Mouse (Mus musculus) frontal cortex, adult 2 months (tissue): ENCODE measurements at regions not wholly inside any gene's neighbourhood (a gene's known extent, or its start where the extent isn't known, plus 50 kb on each side); places are given as distances from the start of the nearest gene placed in this dataset.

Experiments
- DNase-seq, 2 experiments: peaks; one replicate each; pipeline ENCODE4 v3.0.0; 2022; ENCODE audit warnings: low spot score in 1 of 2; ENCODE audit errors: extremely low spot score in 1 of 2

- no peak for DNase-seq
Measured at GRCm38 (mm10) chr12:71370091-71370490, 60.4 kb downstream of the Dact1 start.

DNA sequence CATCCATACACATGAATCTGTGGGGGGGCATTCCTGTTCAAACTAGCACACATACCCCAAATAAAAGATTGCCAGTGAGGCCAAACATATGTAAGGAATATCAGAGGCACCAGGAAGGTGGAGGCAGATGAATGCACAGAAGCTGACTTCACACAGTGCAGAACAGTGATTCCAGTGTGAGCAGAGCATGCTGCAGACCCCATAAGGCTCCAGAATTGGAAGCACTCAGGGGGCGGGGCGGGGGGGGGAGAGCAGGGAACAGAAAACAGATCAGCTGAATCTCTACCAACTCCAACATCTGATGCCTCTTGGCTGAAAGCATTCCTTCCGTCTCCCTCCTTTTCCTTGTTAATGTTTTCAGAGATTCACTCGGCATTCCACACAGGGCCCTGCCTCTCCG, 62.3 kb downstream of the Dact1 start:
- DNase-seq: no peak

GRCm38 (mm10) chr12:71373633-71374032, 63.9 kb downstream of the Dact1 start:
- DNase-seq: no peak

DNA sequence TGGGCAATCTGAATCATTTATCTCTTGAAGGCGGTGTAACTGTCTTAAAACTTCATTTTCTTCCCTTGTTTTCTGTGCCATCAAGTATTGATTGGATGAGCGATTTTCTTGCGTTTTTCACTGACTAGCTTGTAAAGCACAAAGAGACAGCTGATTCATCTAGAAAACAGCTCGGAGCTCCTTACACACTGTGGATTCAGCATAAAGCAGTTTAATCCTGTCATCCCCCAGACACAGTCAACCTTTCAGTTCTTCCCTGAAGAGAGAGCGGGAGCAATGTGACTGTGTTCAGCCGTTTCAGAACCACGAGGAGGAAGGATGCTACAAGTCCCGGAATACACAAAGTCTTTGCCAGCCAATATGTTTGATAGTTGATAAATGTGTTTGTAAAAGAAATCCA, 66.8 kb downstream of the Dact1 start:
- DNase-seq: peak in 1 of 2 experiments; percentile 36

DNA sequence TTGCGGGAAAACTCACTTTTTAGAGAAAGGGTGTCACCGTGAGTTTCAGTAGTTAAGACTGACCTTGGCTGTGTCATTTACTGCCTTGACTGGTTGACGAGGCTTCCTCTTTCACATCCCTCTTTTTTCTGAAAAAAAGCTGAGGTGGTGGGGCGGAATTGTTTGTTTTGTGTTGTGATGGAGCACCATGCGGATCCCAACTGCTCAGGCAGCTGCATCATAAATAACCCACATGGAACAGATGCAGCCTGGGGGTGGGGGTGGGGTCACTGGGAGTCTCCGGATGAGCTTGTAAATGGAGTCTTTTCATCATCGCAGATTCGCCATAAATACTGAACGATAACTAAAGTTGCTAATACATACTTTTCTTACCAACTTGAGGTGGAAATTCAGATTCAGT, 67.3 kb downstream of the Dact1 start:
- no peak for DNase-seq

GRCm38 (mm10) chr12:71379626-71380423, 70.1 kb downstream of the Dact1 start:
- DNase-seq: no peak

GRCm38 (mm10) chr12:71380424-71380761, 70.7 kb downstream of the Dact1 start:
- no peak for DNase-seq

GRCm38 (mm10) chr12:71386251-71386650, 76.6 kb downstream of the Dact1 start:
- no peak for DNase-seq

- DNase-seq: peak in 1 of 2 experiments; percentile 23
Measured at GRCm38 (mm10) chr12:71391481-71391880, 81.8 kb downstream of the Dact1 start.

GRCm38 (mm10) chr12:71393752-71394151, 84.1 kb downstream of the Dact1 start:
- DNase-seq: no peak

- peak in 1 of 2 experiments; percentile 37 for DNase-seq
Measured at GRCm38 (mm10) chr12:71397456-71397855, 87.8 kb downstream of the Dact1 start.

- DNase-seq: no peak
Measured at GRCm38 (mm10) chr12:71398701-71399100, 89.0 kb downstream of the Dact1 start.

GRCm38 (mm10) chr12:71400201-71400600, 90.5 kb downstream of the Dact1 start:
- no peak for DNase-seq

GRCm38 (mm10) chr12:71401621-71402416, 92.1 kb downstream of the Dact1 start:
- DNase-seq: no peak

DNA sequence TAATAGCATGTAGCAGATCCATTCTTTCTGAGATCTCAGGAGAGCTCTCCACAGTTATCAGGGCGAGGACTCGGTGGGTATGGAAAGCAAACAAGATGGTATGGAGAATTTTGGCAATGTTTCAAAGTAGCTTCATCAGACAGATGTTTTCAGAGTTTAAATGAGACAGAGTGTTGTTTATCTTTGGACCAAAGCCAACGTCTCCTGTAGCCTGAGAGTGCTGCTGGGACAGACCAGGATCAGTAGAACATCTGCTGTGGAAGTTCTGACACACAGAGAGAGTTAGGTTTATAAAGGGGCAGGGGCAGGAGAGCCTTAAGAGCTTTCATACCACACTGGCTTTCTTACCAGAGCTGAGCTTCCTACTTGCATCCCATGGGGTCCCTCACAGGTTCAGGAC, 97.6 kb downstream of the Dact1 start:
- no peak for DNase-seq

DNA sequence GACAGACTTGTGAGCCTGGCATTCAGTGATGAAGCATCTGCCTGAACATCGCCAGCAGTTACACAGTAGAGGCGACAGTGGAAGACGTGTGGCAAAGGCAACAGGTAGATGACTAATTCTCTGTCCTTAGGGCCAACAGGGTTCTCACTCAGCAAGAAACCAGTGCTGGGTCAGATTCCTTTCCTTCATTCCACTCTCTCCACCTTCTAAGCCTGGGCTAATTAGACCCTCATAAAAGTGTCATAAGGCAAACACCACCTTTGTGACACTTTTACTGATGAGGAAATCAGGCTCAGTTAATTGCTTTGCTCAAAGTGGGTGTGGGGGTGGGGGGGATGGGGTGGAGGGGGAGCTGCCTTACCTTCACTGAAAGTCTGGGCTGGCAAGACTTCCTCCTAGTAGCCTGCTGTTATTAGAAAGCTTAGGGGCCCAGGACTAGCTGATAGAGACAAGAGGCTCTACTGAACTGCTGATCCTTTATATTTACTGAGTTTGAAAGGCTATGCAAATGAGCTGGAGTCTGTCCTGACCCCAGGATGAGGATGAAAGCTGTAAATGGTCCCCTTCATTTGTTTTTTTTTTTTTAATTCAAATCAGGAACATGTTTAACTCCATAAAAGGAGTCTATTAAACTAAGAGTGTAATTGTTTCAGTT, 98.8 kb downstream of the Dact1 start:
- no peak for DNase-seq

GRCm38 (mm10) chr12:71412331-71412730, 102.6 kb downstream of the Dact1 start:
- no peak for DNase-seq

- DNase-seq: no peak
Measured at GRCm38 (mm10) chr12:71416968-71417367, 107.3 kb downstream of the Dact1 start.

GRCm38 (mm10) chr12:71418186-71418585, 108.5 kb downstream of the Dact1 start:
- no peak for DNase-seq

DNA sequence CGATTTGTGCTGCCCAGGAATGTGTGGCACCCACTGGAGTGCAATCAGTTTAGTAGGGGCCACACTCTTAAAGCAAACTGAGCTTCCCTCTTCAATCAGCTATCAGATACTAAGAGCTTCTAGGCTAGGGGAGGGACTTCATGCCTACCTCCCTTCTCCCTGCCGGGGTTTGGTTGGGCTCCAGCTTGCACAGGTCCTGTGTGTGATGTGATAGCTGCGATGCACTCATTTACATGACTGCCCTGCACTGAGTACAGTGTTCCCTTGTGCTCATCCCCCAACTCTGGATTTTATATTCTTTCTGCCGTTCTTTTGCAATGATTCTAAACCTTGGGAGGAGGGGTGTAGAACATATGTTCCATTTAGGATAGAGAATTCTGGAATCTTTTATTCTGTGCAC, 109.5 kb downstream of the Dact1 start:
- no peak for DNase-seq

GRCm38 (mm10) chr12:71426023-71426719, 116.5 kb downstream of the Dact1 start:
- DNase-seq: no peak
